Mouse (Mus musculus): ENCODE measurements around the gene Cfdp1.

- TF ChIP-seq CTCF (IDR thresholded peaks at IDR 0.05; ENCODE audit: extremely low read depth, insufficient read depth, low read length) = no peak
- no peak for TF ChIP-seq POLR2A (IDR thresholded peaks at IDR 0.05; ENCODE audit: extremely low read depth, insufficient read depth, low read length)
These were observed 121.5 kb downstream of the Cfdp1 start for GRCm38 (mm10) chr8:111732406-111733085.

Measured in cortical plate, adult 2 months (tissue).